Mouse (Mus musculus) hindbrain, embryonic 15.5 days (tissue): ENCODE data around the gene Synpo2l. TPM values are rescaled to one million over a fixed set of nuclear protein-coding genes. Genes with fewer than 3 reads are reported as not detected.
"Not testable (repeated sequence)": the region's sequence is repeated elsewhere in the genome, so short reads cannot be mapped to it uniquely, and the experiment has no call there.

Experiments used
- ATAC-seq: fragments of 200-750 bp; cut with Nextera tagmentation; 2 replicates; pipeline ENCODE4 v1.8.0; 2017; ENCODE audit warnings: low read depth, moderate number of reproducible peaks, moderate TSS enrichment; ENCODE audit not compliant: low FRiP score
- H3K27ac ChIP-seq: fragments of 300-500 bp; sonication (generic); replicated peaks from 2 replicates; pipeline ENCODE4 v1.5.1; 2015; ENCODE audit warnings: mild to moderate bottlenecking, inconsistent platforms
- H3K27me3 ChIP-seq: fragments of 300-500 bp; sonication (generic); 2 replicates; pipeline ENCODE4 v1.6.1; 2015; ENCODE audit warnings: control low read depth, inconsistent platforms
- H3K36me3 ChIP-seq: fragments of 300-500 bp; sonication (generic); 2 replicates; pipeline ENCODE4 v1.6.1; 2015; ENCODE audit warnings: control low read depth, inconsistent platforms
- H3K4me1 ChIP-seq: fragments of 300-500 bp; sonication (generic); replicated peaks from 2 replicates; pipeline ENCODE4 v1.6.1; 2015; ENCODE audit warnings: control low read depth, inconsistent platforms
- H3K4me2 ChIP-seq: fragments of 300-500 bp; sonication (generic); 2 replicates; pipeline ENCODE4 v1.6.1; 2015; ENCODE audit warnings: moderate library complexity, mild to moderate bottlenecking, inconsistent platforms
- H3K4me3 ChIP-seq: fragments of 300-500 bp; sonication (generic); 2 replicates; pipeline ENCODE4 v1.5.1; 2015; ENCODE audit warnings: mild to moderate bottlenecking, inconsistent platforms
- H3K9ac ChIP-seq: fragments of 300-500 bp; sonication (generic); 2 replicates; pipeline ENCODE4 v1.6.1; 2015; ENCODE audit warnings: inconsistent platforms
- H3K9me3 ChIP-seq: fragments of 300-500 bp; sonication (generic); 2 replicates; pipeline ENCODE4 v1.6.1; 2016; ENCODE audit warnings: control low read depth, inconsistent platforms
- WGBS: fragments of 180-500 bp; shearing (Covaris S2); methylation state at CpG from one replicate; pipeline ENCODE4 v1.1.7; 2015; 5-methylcytosine and 5-hydroxymethylcytosine counted together
- polyA plus RNA-seq: library from polyadenylated mRNA; unstranded; fragments of >200 nt; fragmentation: Nextera tagmentation; extraction: Ambion mirVana; gene quantifications from 2 replicates; pipeline ENCODE4 v1.2.1, GENCODE M21; 2015

Synpo2l gene
- polyA plus RNA-seq, 1 experiment from 2014 or later, result 0.13 TPM

- H3K36me3 ChIP-seq, H3K27ac ChIP-seq, H3K27me3 ChIP-seq, ATAC-seq, H3K9ac ChIP-seq, H3K4me3 ChIP-seq, H3K4me2 ChIP-seq, H3K9me3 ChIP-seq: not testable (repeated sequence)
- 94% methylated on average over 3 of the region's 3 CpGs for WGBS
- H3K4me1 ChIP-seq, result peaks cover 22% of the 10 kb centered on the region
Measured at GRCm38 (mm10) chr14:20636968-20637367, 31.2 kb downstream of the Synpo2l start.

DNA sequence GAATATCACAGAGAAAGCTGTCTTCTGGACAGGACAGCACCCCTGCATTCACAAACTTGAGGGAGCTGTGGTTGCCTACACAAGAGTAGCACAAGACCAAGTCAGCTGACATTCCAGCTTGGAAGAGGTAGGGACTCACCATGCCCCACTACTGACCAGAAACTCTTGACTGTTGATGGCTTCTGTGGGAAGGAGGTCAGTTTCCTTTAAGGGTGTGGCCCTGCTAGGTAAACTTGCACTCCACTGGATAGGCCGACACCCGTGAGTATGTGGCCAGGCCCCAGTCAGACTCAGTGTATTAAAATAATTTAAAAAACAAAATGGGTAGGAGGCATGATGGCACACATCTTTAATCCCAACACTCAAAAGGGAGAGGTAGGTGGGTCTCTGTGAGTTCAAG is 32.6 kb downstream of the Synpo2l start:
- H3K27ac ChIP-seq, result no peak overlapping the region
- H3K36me3 ChIP-seq, result no peaks in the 10 kb centered on the region
- no peaks in the 10 kb centered on the region for H3K27me3 ChIP-seq
- H3K4me2 ChIP-seq, result no peak overlapping the region
- H3K9ac ChIP-seq, result no peak overlapping the region
- ATAC-seq, result no peak
- no peak overlapping the region for H3K4me3 ChIP-seq
- 95% methylated on average over 2 of the region's 2 CpGs for WGBS
- no peaks in the 10 kb centered on the region for H3K9me3 ChIP-seq
- H3K4me1 ChIP-seq, result peaks cover 15% of the 10 kb centered on the region; the same call in 1 of the 2 replicates

DNA sequence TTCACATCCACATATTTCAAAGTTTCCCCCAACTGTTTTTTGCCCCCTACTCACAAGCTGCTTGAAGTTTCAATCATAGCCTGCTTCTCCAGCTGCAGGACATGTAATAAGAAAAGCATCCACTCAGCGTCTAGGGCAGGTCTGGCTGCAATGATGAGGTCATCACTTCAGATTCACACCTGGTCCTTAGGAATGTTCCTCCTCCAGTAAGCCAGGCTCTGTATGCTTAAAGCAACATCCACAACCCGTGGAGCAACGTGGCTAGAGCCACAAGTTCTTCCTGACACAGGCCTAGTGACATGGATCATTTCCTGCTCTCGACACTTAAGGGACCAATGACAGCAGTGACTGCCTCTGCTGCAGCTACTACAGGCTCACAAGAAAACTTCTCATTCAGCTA is 36.9 kb downstream of the Synpo2l start:
- H3K27ac ChIP-seq, result no peak overlapping the region
- H3K4me3 ChIP-seq, result no peak overlapping the region
- H3K27me3 ChIP-seq, result no peaks in the 10 kb centered on the region
- H3K4me2 ChIP-seq, result no peak overlapping the region
- H3K9ac ChIP-seq, result no peak overlapping the region
- no peak for ATAC-seq
- H3K36me3 ChIP-seq, result no peaks in the 10 kb centered on the region
- 67% methylated on average over 4 of the region's 4 CpGs for WGBS
- no peaks in the 10 kb centered on the region for H3K9me3 ChIP-seq
- no peaks in the 10 kb centered on the region for H3K4me1 ChIP-seq

DNA sequence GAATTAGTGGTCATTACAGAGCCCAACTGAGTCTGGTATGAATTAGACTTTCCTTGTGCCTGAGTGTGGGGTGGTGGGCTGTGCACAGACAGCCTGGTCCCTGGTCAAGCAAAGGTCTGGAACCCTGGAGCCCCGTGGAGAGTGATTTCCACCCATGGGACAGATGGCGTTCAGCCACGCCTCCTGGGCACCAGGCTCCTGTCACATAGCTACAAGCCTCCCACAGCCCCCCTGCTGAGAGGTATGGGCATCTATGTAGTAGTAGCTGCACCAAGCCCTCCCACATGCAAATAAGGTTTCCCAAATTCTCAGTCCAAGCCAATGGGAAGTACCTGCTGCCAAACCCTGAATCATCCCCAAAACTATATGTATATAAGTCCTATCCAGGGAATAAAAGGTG is 41.2 kb downstream of the Synpo2l start:
- H3K36me3 ChIP-seq, result no peaks in the 10 kb centered on the region
- H3K9ac ChIP-seq, result no peak overlapping the region
- 80% methylated on average over 3 of the region's 3 CpGs for WGBS
- H3K4me2 ChIP-seq, result no peak overlapping the region
- no peaks in the 10 kb centered on the region for H3K27me3 ChIP-seq
- no peak for ATAC-seq
- no peaks in the 10 kb centered on the region for H3K4me1 ChIP-seq
- no peak overlapping the region for H3K27ac ChIP-seq
- H3K4me3 ChIP-seq, result no peak overlapping the region
- H3K9me3 ChIP-seq, result no peaks in the 10 kb centered on the region

- no peaks in the 10 kb centered on the region for H3K4me1 ChIP-seq
- WGBS, result 87% methylated on average over 2 of the region's 2 CpGs
Measured at GRCm38 (mm10) chr14:20626447-20626846, 41.7 kb downstream of the Synpo2l start.

GRCm38 (mm10) chr14:20622907-20623306 is 45.2 kb downstream of the Synpo2l start:
- no peaks in the 10 kb centered on the region for H3K36me3 ChIP-seq
- H3K27me3 ChIP-seq, result no peaks in the 10 kb centered on the region
- H3K4me3 ChIP-seq, result no peak overlapping the region
- H3K27ac ChIP-seq, result no peak overlapping the region
- no peaks in the 10 kb centered on the region; the same call in 1 of the 2 replicates for H3K4me1 ChIP-seq
- H3K4me2 ChIP-seq, result no peak overlapping the region
- ATAC-seq, result no peak
- H3K9ac ChIP-seq, result no peak overlapping the region
- 92% methylated on average over 3 of the region's 3 CpGs for WGBS
- no peaks in the 10 kb centered on the region for H3K9me3 ChIP-seq

More at GRCm38 (mm10) chr14:20626447-20626846, 41.7 kb downstream of the Synpo2l start:
- Histone ChIP-seq H3K9ac (no peak overlapping the region), H3K36me3 (no peaks in the 10 kb centered on the region), H3K9me3 (no peaks in the 10 kb centered on the region), H3K4me3 (no peak overlapping the region), H3K4me2 (no peak overlapping the region), H3K27ac (no peak overlapping the region), H3K27me3 (no peaks in the 10 kb centered on the region)
- no peak for ATAC-seq

DNA sequence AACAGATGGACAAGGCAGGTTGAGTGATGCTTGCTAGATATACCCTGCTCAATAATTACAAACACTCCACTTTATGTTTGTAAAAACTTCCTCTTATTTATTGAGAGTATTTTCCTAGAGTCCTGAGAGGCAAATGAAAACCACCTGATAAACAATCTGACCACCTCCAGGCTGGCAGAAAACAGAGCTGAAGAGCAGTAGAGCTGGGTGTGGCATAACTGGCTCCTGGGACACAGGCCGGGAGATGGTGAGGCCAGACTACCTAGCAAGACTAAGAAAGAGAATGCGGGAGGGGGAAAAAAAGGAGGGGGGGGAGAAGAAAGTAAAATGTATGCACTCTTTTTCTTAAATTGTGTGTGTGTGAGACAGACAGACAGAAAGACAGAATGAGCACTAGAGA is 45.7 kb downstream of the Synpo2l start:
- no peak overlapping the region for H3K9ac ChIP-seq
- WGBS, result 81% methylated on average over 2 of the region's 2 CpGs
- H3K9me3 ChIP-seq, result no peaks in the 10 kb centered on the region
- H3K4me3 ChIP-seq, result no peak overlapping the region
- no peaks in the 10 kb centered on the region for H3K36me3 ChIP-seq
- no peaks in the 10 kb centered on the region for H3K27me3 ChIP-seq
- ATAC-seq, result no peak
- no peaks in the 10 kb centered on the region; the same call in 1 of the 2 replicates for H3K4me1 ChIP-seq
- no peak overlapping the region for H3K27ac ChIP-seq
- H3K4me2 ChIP-seq, result no peak overlapping the region

- Histone ChIP-seq H3K4me2 (no peak overlapping the region), H3K9ac (no peak overlapping the region), H3K4me1 (no peaks in the 10 kb centered on the region; the same call in 1 of the 2 replicates), H3K4me3 (no peak overlapping the region), H3K9me3 (no peaks in the 10 kb centered on the region), H3K27ac (no peak overlapping the region), H3K27me3 (no peaks in the 10 kb centered on the region), H3K36me3 (no peaks in the 10 kb centered on the region)
- WGBS, result 80% methylated on average over 2 of the region's 2 CpGs
- no peak for ATAC-seq
Measured at GRCm38 (mm10) chr14:20621903-20622302, 46.3 kb downstream of the Synpo2l start.

- Histone ChIP-seq H3K27ac (peak overlapping the region; percentile 39; the same call in 1 of the 2 replicates), H3K9ac (no peak overlapping the region), H3K4me3 (no peak overlapping the region), H3K27me3 (no peaks in the 10 kb centered on the region), H3K9me3 (no peaks in the 10 kb centered on the region), H3K36me3 (no peaks in the 10 kb centered on the region), H3K4me2 (no peak overlapping the region), H3K4me1 (peaks cover 3% of the 10 kb centered on the region; the same call in 1 of the 2 replicates)
- ATAC-seq, result no peak
Measured at GRCm38 (mm10) chr14:20619131-20619530, 49.0 kb downstream of the Synpo2l start.

DNA sequence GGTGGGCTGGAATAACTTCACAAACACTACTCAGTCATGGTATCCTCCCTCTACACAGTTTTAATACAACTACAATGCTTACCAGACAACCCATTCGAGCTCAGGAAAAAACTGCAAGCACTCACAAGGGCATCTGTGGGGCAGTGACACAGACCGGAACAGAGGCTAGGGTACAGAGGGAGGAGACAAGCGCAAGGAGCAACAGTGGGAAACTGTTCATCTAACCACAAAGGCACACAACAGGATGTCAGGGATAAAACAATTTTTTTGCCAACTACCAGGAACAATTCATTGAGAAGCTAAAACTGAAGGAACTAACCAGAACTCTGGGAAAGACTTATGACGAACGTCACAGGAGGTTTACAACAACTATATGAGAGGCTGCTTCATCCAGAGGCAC is 49.9 kb downstream of the Synpo2l start:
- H3K9ac ChIP-seq, result no peak overlapping the region
- no peak for ATAC-seq

DNA sequence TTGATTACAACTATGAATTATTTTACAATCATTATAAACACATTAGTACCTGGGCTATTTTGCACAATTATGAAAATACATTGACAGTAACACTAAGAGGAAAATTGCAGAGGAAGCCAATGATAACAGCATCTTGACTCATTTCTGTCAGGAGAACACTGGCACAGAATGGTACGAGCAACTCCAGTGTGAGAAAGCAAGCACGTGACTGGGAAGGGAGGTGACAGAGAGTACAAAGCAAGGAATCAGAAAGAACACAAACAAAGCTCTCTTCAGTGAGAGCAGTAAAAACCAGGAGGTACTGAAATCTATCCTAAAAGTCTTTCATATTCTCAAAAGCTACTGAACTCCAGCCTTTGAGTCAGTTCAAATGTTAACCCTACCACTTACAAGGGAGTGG is 51.7 kb downstream of the Synpo2l start:
- Histone ChIP-seq H3K4me1 (peaks cover 3% of the 10 kb centered on the region; the same call in 1 of the 2 replicates), H3K27ac (no peak overlapping the region), H3K9me3 (no peaks in the 10 kb centered on the region), H3K4me3 (no peak overlapping the region), H3K9ac (no peak overlapping the region), H3K36me3 (no peaks in the 10 kb centered on the region), H3K4me2 (no peak overlapping the region), H3K27me3 (no peaks in the 10 kb centered on the region)
- WGBS, result 41% methylated on average over 2 of the region's 2 CpGs
- no peak for ATAC-seq

More for the DNA sequence above, 49.9 kb downstream of the Synpo2l start:
- Histone ChIP-seq H3K4me3 (no peak overlapping the region), H3K4me1 (peaks cover 3% of the 10 kb centered on the region; the same call in 1 of the 2 replicates), H3K4me2 (no peak overlapping the region), H3K27me3 (no peaks in the 10 kb centered on the region), H3K27ac (0 out of 2 replicates have a peak overlapping the region, but pooled peaks have one; percentile 41), H3K36me3 (no peaks in the 10 kb centered on the region), H3K9me3 (no peaks in the 10 kb centered on the region)
- WGBS, result 68% methylated on average over 5 of the region's 5 CpGs

DNA sequence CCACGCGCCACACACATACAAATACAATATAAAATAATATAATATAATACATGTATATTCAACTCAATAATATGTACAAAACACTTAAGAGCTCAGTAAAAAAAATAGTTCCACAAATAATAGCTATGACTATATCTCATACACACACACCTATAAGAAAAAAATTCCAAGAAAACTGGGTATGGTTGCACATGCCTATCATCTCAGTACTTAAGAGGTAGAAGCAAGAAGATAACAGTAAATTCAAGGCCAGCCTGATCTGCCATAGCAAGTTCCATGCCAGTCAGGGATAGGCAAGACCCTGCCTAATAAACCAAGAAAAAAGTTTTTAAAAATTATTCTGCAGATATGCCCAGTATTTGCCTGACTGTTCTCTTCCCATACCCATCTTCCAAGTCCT is 53.1 kb downstream of the Synpo2l start:
- Histone ChIP-seq H3K4me3 (no peak overlapping the region), H3K36me3 (no peaks in the 10 kb centered on the region), H3K27ac (no peak overlapping the region), H3K4me1 (peaks cover 3% of the 10 kb centered on the region; the same call in 1 of the 2 replicates), H3K4me2 (no peak overlapping the region), H3K27me3 (no peaks in the 10 kb centered on the region), H3K9me3 (no peaks in the 10 kb centered on the region), H3K9ac (no peak overlapping the region)
- no peak for ATAC-seq
- 100% methylated on average over 2 of the region's 2 CpGs for WGBS

GRCm38 (mm10) chr14:20612820-20613219 is 55.3 kb downstream of the Synpo2l start:
- no peak for ATAC-seq
- H3K36me3 ChIP-seq, result no peaks in the 10 kb centered on the region
- peaks cover 3% of the 10 kb centered on the region; the same call in 1 of the 2 replicates for H3K4me1 ChIP-seq
- H3K9ac ChIP-seq, result no peak overlapping the region
- no peak overlapping the region for H3K4me2 ChIP-seq
- WGBS, result 100% methylated on average over 1 of the region's 1 CpGs
- no peak overlapping the region for H3K27ac ChIP-seq
- no peaks in the 10 kb centered on the region for H3K9me3 ChIP-seq
- no peak overlapping the region for H3K4me3 ChIP-seq
- H3K27me3 ChIP-seq, result no peaks in the 10 kb centered on the region
